Mouse (Mus musculus) inflammation-experienced regulatory T-cells, adult 6 months (primary cell): Measurements from ENCODE around the gene Schip1. TPM values are rescaled to one million over a fixed set of nuclear protein-coding genes. Genes with fewer than 3 reads are reported as not detected.

ENCODE experiments used
- ATAC-seq: one replicate; pipeline ENCODE4 v1.8.0; 2017
- polyA plus RNA-seq, 3 experiments: library from polyadenylated mRNA; unstranded; fragments of 100-300 nt; shearing (Covaris generic); gene quantifications; one replicate each; pipeline ENCODE4 v1.2.1; 2017

Gene Schip1
- polyA plus RNA-seq, 3 experiments from 2014 or later = 0.18 TPM; not detected in 2

DNA sequence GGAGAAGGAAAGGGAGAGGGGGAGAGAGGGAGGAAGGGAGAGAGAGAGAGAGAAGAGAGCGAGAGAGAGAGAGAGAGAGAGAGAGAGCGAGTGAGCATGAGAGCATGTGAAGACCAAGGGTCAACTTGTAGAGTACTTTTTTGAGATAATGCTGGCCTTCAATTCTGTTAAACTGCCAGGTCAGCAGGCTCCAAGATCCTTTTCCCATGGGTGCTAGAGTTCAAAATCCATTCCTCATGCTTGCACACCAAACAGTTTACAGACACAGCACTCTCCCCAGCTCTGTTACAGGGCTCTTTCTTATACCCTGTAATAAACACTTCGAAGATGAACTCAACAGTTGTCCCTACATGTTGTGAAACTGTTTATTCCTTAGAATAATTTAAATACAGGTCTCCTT, 450.1 kb downstream of the Schip1 start:
- no peak for ATAC-seq

- no peak for ATAC-seq
Observed at GRCm38 (mm10) chr3:68516393-68517081, 451.9 kb downstream of the Schip1 start.

GRCm38 (mm10) chr3:68517236-68517635, 452.6 kb downstream of the Schip1 start:
- no peak for ATAC-seq

DNA sequence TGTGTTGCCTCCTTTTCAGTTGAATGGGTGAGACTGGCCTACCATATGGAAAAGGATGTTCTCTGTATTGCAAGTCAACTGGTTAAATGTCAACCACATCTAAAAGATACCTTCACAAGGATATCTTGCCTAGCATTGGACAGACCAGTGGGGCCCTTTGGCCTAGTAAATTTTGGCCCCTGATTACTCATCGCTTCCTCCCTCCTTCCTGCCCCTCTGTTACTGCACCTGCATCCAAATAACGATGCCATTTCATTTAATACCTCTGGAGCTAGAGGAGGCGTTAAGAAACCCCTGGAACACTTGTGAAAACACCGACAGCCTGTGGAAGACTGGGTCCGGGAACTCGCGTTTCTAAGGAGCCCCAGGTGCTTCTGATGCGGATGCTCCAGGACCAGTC, 453.4 kb downstream of the Schip1 start:
- ATAC-seq = no peak

- ATAC-seq = no peak
Observed at GRCm38 (mm10) chr3:68518586-68518985, 454.0 kb downstream of the Schip1 start.

DNA sequence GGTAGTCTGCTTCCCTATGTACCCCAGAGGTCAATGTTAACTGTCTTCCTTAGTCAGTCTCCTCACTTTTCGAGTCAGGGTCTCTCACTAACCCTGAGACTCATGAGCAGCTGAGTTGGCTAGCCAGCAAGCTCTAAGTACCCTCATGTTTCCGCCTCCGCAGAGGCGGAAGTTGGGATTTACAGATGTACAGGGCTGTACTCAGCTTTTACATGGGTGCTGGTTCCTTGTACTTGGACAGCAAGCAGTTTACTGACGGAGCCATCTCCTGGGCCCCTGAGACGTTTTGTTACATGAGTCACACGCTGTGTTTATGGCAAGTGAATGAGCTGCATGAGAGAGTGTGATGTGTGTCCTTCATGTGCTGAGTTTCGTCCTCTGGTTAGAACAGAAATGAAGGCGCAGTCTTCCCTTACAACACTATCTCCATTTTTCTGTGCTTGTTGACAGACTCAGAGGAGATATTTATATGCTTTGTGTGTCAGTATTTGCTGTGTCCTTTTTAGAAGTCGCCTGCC, 460.8 kb downstream of the Schip1 start:
- ATAC-seq = no peak

DNA sequence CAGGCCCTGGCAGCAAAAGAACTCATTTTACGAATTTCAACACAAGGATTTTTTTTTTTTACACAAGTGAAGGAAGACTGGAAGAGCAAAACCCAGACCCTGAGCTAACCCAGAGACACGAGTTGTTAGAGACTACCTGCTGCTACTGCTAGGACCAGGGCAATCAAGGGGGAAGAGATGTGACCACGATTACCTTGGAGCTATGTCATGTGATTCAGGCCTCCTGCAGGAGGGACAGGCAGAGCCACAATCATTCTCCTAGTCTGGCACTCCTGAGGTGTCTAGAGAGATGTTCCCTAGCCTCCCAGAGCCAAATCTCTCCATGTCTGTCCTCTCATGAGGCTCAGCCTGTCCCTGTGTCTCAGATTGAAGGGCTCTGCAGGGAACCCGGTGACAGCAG, 461.8 kb downstream of the Schip1 start:
- ATAC-seq = no peak

- no peak for ATAC-seq
Observed at GRCm38 (mm10) chr3:68527182-68527581, 462.6 kb downstream of the Schip1 start.

- no peak for ATAC-seq
Observed at GRCm38 (mm10) chr3:68531908-68532307, 467.3 kb downstream of the Schip1 start.

DNA sequence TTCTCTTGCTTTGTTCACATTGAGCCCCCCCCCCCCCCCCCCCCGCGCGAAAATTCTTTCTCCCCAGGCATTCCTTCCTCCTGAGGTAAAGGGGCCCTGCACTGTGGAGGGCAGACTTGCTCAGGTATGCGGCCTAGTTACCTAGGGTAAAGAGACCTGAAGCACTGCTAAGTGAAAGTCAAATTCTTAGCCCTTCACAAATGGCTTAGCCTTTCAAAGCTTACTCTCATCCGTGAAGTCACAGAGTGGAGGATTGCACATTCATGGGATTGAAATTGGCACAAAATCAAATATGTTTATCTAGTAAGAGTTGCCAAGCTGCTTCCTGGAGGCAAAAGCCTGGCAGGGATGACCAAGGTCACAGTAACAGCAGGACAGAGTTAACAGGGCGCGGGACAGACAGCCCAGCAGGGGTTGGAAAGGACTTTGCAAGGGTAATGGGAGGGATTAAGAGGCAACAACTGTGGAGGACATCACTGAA, 470.0 kb downstream of the Schip1 start:
- no peak for ATAC-seq

DNA sequence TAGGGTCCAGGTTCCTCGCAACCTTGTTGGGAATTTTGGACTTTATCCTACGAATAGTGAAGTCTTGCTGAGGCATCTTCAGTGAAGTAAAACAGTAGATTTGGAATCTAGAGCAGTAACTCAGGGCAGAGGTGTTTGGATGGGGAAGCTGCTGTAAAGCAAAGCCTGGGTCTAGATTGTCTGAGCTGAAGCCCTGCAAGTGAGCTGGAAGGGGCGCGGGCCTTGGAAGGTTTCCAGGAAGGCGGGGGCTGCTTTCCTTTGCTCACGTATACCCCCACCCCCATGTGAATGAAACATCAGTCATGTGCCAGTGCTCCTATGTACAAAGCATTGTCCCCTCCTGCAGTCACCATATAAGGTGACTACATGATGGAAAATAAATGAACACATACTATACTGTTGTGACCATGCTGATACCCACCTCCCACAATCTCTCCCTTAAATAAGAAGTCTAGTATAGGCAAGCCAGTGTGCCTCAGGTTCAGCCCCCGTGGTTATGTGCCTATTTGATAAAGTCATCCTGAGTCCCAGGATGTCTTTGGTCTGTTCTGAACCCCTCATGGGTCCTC, 470.6 kb downstream of the Schip1 start:
- ATAC-seq = no peak

DNA sequence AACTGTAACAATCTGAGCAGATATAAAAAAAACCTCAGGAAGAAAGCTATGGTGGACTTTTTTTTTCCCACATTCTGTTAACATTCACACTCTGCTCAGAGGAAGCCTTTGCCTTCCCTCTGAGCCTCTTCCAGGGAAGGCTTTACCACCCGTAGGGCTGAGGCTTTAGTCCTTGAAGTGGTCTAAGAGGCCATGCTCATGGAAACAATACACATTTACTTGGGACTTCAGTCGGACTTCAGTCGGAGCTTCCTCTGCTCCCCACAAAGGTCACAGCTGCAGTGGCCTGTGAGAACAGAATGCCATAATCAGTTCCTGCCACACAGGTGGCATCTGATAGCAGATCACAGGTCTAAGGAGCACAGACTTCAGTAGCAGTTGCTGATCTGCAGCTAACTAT, 471.5 kb downstream of the Schip1 start:
- ATAC-seq = no peak

DNA sequence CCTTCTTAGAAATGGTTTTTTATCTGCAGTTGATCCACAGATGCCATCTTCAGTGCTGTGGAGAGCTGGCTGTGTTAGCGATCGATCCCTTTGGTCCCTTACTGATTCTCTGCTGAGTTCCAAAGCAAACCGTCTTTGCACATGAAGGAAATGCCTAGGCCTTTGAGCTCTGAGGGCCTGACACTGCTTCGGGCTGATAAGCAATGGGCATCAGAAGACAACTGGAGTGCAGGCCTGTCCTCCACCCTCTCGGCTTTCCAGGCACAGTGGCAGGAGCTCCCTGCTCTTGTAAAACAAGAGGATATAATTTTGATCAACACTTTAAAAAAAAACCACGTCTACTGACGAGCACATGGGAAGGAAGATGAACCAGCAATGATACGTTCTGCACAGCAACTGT, 477.1 kb downstream of the Schip1 start:
- ATAC-seq = no peak

DNA sequence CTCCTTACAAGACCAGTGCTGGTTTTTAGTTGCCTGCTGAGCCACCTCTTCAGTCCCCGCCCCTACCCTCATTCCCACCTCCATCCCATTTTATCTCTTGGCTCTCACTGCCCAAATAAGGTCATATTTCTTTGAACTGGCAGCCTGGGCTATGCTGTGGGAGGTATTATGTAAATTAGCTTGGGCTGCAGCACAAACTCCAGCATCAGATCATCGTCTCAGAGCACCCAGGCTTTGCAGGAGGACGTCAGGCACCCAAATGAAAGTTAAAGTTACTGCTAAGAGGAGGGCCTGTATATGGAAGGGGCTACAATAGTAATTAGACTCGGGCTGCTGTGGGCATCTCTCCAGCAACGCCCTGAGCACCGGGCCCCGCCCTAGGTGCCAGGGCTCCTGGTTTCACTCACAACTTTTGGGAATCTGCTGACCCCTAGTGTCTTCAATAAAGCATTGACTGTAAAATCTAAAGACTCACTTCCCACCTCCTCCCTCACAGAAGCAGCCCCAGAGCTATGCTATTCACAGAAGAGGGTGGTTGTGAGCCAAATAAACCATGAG, 478.4 kb downstream of the Schip1 start:
- no peak for ATAC-seq

DNA sequence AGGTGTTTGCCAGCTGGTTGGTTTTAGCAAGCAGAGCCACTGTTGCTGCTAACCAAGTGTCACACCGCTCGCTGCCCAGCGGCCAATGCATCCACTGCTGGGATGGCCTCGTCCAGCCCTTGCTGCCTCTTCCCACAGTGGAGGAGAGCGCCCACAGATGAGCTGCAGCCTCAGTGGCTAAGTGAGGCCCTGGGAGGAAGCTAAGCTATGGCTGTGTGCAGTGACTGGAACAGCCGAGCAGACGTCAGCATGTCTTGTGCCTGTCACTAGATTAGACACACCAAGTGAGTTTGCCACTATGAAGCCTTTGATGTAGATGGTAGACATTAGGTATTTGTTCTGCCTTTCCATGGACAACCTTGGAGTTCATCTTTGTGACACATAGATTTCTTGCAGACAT, 480.2 kb downstream of the Schip1 start:
- ATAC-seq = no peak

DNA sequence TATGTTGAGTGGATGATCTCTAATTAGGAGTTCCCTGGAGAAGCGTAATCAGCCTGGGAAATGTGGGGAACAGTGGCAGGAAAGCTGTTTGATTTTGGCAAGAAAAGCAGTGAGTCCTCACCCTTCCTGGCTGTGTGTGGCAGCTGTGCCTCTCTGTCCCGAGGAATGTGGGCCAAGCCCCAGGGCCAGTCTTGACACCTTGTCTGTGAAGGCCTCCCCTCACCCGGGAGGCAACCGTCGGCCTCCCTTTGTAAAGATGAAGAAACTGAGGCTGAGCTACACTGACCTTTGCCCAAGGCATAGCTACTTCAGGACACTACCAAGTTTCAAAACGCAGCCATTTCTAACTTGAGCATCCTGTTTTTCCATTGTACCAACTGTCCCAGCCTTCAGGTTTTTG, 481.3 kb downstream of the Schip1 start:
- no peak for ATAC-seq

GRCm38 (mm10) chr3:68555087-68555662, 490.6 kb downstream of the Schip1 start:
- no peak for ATAC-seq

DNA sequence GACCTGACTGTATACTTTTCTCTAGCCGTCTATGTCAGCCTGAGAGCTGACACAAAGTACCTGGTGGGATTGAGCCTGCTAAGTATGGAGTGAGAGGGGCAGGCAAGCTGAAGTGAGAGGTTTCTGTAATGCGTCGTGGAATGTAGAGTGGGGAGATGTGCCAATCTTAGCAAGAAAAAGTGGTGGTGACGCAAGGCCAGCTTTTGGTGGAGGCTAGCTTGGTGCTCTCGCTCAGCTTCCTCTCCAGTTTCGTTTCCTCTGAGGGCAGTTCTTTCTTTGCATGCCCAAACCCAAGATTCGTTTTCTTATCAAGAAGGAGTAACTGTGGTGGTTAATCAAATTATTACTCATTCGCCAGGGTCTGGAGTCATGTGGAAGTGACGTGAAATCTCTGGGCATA, 492.3 kb downstream of the Schip1 start:
- ATAC-seq = no peak

DNA sequence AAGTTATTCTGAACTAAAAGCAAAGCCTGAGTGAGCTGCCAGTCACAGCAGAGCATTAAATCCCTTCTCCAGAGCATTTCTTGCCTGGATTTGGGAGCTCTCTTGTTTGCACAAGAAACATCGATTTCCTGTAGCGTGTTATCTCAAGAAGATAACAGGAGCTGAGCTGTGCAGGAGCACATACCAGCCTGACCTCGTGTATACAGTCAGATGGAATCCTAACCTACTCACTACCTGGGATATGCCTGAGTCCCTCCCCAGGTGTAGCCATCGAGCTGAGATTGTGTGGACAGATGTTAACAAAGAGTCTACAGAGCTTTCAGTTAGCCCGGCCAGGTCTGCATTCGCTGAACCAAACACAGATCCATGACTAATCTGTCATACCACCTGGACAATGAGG, 494.1 kb downstream of the Schip1 start:
- ATAC-seq = no peak

DNA sequence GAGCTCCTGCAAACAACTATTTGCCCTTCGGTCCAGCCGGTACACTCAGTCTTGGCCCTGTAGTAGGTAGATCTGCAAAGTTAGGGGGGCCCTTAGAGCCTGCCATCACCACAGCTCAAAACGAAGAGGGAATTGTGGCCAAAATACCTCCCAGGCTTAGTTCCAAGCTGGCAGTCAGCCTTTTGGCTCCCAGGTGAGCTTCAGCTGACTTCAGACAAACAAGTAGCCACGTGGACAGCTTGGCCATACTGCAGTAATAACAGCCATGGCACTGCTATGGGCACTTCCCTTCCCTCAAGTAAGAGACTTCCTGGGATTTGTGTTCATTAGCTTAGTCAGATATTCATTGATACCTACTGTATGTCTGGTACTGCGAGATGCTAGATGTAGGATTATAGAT, 495.5 kb downstream of the Schip1 start:
- ATAC-seq = no peak

GRCm38 (mm10) chr3:68562838-68563237, 498.2 kb downstream of the Schip1 start:
- ATAC-seq = no peak

GRCm38 (mm10) chr3:68563922-68564321, 499.3 kb downstream of the Schip1 start:
- ATAC-seq = no peak

DNA sequence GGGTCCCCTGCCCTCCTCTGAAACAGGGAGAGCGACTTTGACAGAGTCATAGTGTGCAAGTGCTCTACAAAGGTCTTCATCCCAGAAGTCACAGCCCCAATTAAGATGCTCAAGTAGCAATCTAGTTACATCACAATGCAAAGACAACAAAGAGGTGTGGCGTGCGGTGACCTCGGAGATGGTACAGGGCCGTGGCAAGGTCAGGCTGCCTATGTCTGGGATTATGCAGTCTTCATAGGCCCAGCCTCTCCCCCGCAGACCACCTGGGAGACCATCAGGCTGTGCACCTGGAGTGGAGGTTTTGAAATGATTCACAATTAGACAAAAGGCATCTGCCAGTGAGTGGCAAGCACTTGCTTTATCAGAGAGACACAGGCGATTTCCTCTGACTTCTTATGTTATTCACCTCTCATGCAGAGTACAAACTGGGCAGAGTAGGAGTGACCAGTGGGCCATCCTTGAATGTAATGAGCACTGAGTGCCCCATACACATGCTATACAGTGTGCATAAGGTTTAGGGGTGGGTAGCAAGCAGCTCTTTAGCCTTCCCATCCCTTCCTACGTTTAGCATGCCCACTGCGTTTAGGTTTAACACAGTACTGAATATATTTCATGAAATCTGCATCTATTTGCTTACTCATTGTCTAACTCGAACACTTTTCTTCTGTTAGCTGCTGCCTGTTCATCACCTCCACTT, 500.5 kb downstream of the Schip1 start:
- no peak for ATAC-seq
